Mouse (Mus musculus): ENCODE results near the gene Casp8ap2.

The Casp8ap2 gene

GRCm38 (mm10) chr4:32615034-32615881, at the start of gene Casp8ap2:
Gene Casp8ap2, plus strand, starts transcription at chr4:32615451.
- ATAC-seq (ENCODE audit: insufficient number of reproducible peaks, low FRiP score, low TSS enrichment), result peak; percentile 99

GRCm38 (mm10) chr4:32569054-32569453, 46.2 kb upstream of the Casp8ap2 start:
- ATAC-seq (ENCODE audit: insufficient number of reproducible peaks, low FRiP score, low TSS enrichment), result no peak

GRCm38 (mm10) chr4:32569995-32570938, 45.0 kb upstream of the Casp8ap2 start:
- ATAC-seq (ENCODE audit: insufficient number of reproducible peaks, low FRiP score, low TSS enrichment), result no peak

- no peak for ATAC-seq (ENCODE audit: insufficient number of reproducible peaks, low FRiP score, low TSS enrichment)
These were observed 44.3 kb upstream of the Casp8ap2 start for GRCm38 (mm10) chr4:32570939-32571317.

GRCm38 (mm10) chr4:32571441-32571840, 43.8 kb upstream of the Casp8ap2 start:
- no peak for ATAC-seq (ENCODE audit: insufficient number of reproducible peaks, low FRiP score, low TSS enrichment)

- peak; percentile 64 for ATAC-seq (ENCODE audit: insufficient number of reproducible peaks, low FRiP score, low TSS enrichment)
These were observed 43.1 kb upstream of the Casp8ap2 start for GRCm38 (mm10) chr4:32572118-32572517.

GRCm38 (mm10) chr4:32573586-32573985, 41.7 kb upstream of the Casp8ap2 start:
- ATAC-seq (ENCODE audit: insufficient number of reproducible peaks, low FRiP score, low TSS enrichment), result no peak

- no peak for ATAC-seq (ENCODE audit: insufficient number of reproducible peaks, low FRiP score, low TSS enrichment)
These were observed 40.6 kb upstream of the Casp8ap2 start for GRCm38 (mm10) chr4:32574604-32575003.

- ATAC-seq (ENCODE audit: insufficient number of reproducible peaks, low FRiP score, low TSS enrichment), result no peak
These were observed 40.1 kb upstream of the Casp8ap2 start for GRCm38 (mm10) chr4:32575165-32575564.

- no peak for ATAC-seq (ENCODE audit: insufficient number of reproducible peaks, low FRiP score, low TSS enrichment)
These were observed 35.4 kb upstream of the Casp8ap2 start for GRCm38 (mm10) chr4:32579850-32580249.

GRCm38 (mm10) chr4:32584181-32584580, 31.1 kb upstream of the Casp8ap2 start:
- no peak for ATAC-seq (ENCODE audit: insufficient number of reproducible peaks, low FRiP score, low TSS enrichment)

- ATAC-seq (ENCODE audit: insufficient number of reproducible peaks, low FRiP score, low TSS enrichment), result peak; percentile 66; the same call in 1 of the 2 replicates
These were observed 28.7 kb upstream of the Casp8ap2 start for GRCm38 (mm10) chr4:32586596-32586995.

- no peak for ATAC-seq (ENCODE audit: insufficient number of reproducible peaks, low FRiP score, low TSS enrichment)
These were observed 27.7 kb upstream of the Casp8ap2 start for GRCm38 (mm10) chr4:32587543-32587942.

- no peak for ATAC-seq (ENCODE audit: insufficient number of reproducible peaks, low FRiP score, low TSS enrichment)
These were observed 27.0 kb upstream of the Casp8ap2 start for GRCm38 (mm10) chr4:32588237-32588636.

GRCm38 (mm10) chr4:32601135-32601534, 14.1 kb upstream of the Casp8ap2 start:
- ATAC-seq (ENCODE audit: insufficient number of reproducible peaks, low FRiP score, low TSS enrichment), result no peak

GRCm38 (mm10) chr4:32602660-32603059, 12.6 kb upstream of the Casp8ap2 start, which contains the start of gene Gja10:
Gene Gja10, minus strand, starts transcription at chr4:32602760.
- ATAC-seq (ENCODE audit: insufficient number of reproducible peaks, low FRiP score, low TSS enrichment), result no peak

- no peak for ATAC-seq (ENCODE audit: insufficient number of reproducible peaks, low FRiP score, low TSS enrichment)
These were observed 6.4 kb downstream of the Casp8ap2 start for GRCm38 (mm10) chr4:32621637-32622036.

GRCm38 (mm10) chr4:32651669-32652068, 36.4 kb downstream of the Casp8ap2 start:
- ATAC-seq (ENCODE audit: insufficient number of reproducible peaks, low FRiP score, low TSS enrichment), result no peak

GRCm38 (mm10) chr4:32656146-32656904, 41.1 kb downstream of the Casp8ap2 start:
- ATAC-seq (ENCODE audit: insufficient number of reproducible peaks, low FRiP score, low TSS enrichment), result no peak
